Mouse (Mus musculus) mouse trophoblast stem cell (cell line): ENCODE measurements around the gene Tiam1.

Experiments
- in situ Hi-C, 2 experiments: fragments of 300-500 bp; cut with MseI, MboI; formaldehyde crosslinking; loops; 2 replicates in 1 of 2; 3 replicates in 1 of 2; pipeline ENCODE4 v1.15.1; 2025

Gene Tiam1

DNA sequence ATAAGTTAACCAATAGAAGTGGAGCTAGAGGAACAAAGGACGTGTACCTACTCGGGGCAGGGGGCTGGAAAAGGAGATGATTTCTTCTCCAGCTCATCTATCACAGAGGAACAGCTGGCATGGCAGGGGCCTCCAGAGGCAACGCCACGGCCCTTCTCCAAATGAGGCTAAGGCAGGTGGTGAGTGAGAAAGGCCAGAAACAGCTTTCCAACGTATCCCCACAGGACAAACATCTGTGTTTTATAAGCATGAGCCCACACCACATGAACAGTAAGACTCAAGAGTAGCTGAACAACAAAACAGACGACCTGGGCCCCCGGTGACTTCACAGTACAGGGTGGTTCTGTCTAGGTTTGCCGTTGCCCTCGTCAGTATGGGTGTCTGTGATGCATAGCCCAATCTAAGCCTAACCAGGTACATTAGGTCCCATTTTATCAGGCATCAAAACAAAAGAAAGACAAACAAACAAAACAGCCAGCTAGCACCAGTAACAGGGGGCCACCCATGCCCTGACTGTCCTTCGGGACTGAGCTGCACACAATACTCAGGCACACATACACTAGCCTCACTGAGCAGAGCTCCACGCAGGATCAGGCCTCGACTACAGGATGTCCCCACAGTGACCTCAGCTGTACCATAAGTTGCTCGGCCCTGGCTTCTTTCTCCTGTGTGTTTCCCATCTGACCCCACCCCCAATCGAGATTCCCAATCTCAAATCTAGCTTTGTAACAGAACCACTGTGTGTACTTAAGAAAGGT, 260.9 kb downstream of the Tiam1 start:
- in situ Hi-C loops: no loop called here

DNA sequence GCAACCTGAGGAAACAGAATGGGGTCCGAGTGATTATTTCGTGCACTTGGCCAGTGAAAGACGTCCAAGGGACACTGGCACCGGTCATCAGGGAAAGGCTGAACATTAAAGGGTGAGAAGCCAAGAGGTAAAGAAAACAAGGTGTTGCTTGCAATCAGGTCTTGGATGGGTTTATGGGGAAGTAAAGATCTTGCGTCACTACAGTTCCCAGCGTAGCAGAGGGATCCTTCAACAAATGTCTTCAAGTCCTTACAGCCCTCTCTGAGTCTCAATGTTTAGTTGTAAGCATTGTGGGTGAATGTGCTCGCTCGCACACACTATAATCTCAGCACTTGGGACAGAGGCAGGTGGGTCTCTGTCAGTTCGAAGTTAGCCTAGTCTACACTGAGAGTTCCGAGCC, 266.4 kb downstream of the Tiam1 start:
- in situ Hi-C loops: no loop called here

DNA sequence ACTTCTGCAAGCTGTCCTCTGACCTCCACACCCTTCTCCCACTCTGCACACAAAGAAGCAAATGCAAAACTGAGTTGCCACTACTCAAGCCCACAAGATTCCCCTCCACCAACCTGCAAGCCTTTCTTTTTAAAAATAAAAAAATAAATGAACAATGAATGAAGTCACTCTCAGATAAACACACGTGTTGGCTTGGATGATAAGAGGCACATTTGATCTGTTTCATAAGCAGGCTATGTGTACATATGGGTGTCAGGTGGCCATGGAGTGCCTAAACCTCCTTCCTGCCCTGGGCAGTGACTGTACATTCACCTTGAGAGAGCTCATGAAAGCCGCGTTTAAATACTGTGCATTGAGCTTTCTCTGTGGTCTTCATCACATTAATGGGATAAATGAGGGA, 267.5 kb downstream of the Tiam1 start:
- in situ Hi-C loops: no loop called here

DNA sequence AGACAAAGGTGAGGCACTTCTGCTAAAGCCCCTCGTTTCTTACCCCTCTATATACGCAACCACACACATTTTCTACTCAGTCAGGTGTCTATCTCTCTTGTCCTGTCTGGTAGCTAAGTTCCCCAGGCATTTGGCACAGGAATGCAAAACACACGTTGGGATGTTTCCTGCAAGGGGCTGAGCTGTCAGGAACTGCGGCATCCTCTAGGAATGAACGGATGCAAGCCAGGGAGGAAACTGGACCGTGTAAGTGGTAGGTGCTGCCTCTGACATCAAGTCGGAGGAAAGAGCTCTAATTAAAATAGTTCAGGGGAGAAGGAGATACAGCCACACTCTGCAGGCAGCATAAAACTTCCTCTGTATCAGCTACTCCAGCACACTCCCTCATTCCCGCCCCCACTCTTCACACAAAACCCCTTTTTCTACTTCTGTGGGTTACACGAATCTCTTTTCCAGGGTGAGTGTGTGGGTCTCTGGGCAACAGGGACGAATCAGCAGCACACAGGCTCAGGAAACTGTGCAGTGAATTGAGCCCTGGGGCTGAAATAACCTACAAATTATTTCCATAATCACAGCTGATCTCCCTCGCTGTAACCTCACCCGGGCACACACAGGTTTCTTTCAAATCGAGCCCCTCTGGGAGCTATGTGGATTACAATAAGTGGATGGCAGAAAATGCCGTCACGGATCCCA, 269.4 kb downstream of the Tiam1 start:
- in situ Hi-C loops: no loop called here

DNA sequence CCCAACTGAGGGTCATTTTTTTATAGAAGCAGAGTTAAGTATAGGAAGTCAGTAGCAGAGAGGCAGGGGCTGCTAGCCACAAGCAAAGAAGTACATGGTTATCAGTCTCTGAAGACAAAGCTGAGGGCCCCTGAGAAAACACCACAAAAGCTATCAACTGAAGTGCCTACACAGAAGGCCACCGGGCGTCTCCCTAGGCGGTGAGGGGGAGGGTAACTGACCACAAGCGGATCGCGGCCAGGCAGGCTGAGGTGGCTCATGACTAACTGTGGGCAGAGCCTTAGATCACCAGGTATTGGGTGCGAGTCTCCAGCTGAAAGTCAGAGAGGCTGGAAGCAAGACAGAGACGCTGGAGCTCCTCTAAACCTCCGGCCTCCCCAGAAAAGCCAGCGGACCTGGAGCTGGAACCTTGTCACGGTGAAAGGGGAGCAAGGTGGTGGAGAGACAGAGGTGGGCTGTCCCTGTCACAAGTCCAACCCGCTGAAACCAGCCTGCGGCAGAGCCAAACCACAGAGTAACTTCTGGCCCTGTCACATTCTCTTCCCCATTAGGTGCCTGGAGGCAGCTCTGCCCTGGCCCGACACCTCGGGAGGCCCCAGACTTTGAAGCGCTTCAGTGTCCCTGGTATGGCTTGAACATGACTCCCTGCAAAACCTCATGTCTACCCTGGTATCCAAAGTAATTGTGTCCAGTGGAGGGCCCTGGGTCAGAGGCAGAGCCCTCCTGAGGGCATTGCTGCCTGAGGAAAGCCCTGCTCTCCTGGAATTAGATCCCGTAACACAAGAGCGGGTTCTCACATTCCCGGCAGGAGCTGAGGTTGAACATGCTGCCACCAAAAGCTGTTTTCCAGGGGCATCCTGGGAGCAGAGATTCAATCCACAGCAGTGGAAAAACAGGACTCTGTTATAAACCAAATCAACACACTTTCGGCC, 271.3 kb downstream of the Tiam1 start:
- in situ Hi-C loops: no loop called here

DNA sequence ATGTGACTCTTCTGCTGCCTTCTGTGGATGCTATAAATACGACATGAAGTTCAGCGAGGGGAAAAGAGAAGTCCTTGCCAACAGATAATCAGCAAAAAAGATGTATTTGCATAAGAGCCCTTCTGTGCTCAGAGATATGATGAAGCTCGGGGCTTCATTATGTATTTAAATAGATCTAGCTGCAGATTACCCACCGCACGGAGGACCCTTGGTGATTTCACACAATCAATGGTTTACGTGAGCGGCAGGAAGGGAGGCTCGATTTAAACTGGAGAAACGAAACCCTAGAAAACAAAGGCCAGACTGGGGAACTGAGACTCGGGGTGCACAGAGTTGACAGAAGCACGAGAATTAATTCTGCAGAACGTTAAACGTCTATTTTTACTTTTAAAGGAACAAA, 272.2 kb downstream of the Tiam1 start:
- in situ Hi-C loops: no loop called here

DNA sequence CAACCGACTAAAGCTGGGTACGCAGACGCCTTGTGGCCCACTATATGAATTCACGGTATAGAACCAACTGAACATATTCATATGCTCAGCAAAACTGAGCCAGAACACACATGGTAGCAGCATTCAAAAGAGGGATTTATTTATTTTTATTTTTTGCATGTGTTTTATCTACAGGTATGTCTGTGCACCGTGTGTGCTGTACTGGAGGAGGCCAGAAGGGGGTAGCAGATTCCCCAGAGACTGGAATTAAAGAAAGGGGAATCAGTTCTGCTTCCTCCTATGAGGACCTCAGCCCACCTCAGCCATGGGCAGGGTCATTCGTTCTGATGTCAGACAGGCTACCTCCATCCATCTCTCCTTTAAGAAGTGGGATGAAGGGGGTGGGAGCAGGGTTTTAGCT, 273.5 kb downstream of the Tiam1 start:
- in situ Hi-C loops: no loop called here

DNA sequence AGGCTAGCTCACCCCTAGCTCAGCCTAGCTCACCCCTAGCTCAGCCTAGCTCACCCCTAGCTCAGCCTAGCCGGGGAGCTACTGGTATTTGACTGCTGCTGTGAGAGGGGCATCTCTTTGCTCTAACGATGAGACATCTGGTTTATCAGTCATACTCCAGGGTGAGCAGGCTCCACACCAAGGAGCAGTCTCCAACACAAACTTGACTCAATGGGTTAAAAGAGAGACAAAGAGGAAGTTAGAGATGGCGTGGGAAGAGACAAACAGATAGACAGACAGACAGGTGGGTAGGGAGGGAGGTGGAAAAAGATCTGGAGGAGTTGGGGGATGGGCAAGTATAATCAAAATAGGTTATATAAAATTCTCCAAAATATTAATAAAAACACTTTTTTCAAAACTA, 275.1 kb downstream of the Tiam1 start:
- in situ Hi-C loops: no loop called here

DNA sequence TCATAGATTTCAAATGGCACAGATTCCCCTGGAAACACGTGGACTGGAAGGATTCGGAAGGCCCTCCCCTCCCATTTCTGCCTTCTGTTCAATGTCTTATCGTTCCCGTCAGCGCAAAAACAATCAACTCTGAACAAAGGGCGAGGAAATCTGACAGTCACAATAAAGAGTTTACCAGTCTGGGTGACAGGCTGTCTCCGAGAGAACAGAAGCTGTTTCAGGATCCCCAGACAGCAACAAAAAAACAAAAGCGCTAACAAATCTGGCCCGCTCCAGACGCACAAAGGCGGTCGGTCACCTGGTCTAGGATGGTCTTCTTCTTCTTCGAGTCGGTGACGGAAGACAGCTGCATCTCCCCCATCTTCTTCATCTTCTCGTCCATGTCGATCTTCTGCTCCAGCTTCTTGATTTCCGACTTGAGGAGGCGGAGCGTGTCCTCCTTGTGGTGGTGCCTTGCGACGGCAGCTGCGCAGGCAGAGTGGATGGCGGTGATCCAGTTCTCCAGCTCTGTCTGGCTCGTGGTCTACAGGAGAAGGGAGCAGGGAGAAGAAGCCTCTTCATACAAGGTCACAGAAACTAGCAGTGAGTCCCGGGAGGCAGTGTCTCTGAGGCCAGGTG, 276.2 kb downstream of the Tiam1 start:
- in situ Hi-C loops: no loop called here

DNA sequence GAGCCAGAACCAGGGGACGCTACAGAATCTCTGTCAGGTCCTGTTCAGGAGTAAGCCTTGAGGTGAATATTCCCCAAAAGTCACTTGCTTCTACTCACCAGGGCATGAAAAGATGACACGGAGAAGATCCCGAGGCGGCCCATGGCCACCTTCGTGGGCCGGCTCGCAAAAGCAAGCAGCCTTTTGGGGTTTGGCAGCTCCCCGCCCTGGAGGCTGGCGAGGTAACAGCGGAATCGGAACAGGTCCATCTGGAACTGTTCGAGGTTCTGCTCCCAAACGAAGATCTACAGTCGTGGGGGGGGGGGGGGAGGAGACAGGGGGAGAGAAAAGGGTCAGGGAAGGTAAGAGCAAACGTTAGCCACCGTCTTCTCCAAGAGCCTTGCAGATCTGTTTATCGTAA, 278.4 kb downstream of the Tiam1 start:
- in situ Hi-C loops: no loop called here

DNA sequence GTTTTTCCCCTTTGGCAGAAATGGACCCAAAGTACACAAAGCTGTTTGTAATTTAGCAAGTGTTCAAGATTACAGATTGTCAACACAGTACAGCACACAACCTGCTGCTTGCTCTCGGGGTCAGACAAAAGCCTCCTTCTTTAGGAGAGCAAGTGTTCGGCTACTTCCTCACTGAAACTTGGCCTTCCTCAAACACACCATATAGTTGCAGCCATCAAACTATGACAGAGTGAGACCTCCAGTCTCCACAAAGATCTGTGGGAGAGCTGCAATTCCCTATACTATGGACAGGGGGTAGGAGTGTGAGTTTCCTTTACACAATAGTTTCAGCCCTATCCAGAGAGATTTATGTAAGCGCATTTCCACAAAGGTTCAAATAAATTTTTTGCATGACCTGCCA, 278.9 kb downstream of the Tiam1 start:
- in situ Hi-C loops: no loop called here

DNA sequence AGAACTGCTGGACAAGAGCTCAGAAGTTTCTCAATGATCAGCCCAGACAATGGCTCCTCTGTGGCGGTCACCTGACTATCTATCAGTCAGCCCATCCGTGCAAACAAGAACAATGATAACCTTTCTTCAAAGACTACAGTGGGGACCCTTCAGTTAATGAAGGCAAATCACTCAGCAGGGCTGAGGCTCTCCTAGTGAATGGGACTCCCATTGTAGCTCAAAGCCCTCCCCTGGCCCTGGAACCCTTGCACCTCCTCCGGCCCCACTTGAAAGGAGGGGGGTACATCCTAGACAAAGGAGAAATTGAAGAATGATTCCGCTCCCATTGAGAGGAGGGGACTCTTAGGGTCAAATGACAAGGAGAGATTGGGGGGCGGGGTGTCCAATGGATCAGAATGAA, 280.3 kb downstream of the Tiam1 start:
- in situ Hi-C loops: no loop called here

DNA sequence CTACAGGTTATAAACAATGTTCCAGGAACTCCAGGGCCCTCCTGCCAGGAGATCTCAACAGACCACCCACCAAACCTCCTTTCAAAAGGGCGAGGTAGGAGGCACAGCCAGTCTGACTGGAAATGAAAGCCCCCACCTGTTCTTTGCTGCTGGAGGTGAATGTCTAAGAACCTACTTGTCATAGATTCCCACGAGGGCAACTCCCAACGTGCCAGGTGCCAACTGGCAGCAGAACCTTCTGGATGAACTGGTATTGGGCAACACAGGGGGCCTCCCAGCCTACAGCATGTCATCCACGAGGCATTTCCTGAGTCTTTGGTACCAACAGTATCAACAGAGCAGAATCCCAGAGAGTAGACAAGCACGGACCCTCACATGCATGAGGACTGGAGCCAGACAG, 282.0 kb downstream of the Tiam1 start:
- in situ Hi-C loops: no loop called here

DNA sequence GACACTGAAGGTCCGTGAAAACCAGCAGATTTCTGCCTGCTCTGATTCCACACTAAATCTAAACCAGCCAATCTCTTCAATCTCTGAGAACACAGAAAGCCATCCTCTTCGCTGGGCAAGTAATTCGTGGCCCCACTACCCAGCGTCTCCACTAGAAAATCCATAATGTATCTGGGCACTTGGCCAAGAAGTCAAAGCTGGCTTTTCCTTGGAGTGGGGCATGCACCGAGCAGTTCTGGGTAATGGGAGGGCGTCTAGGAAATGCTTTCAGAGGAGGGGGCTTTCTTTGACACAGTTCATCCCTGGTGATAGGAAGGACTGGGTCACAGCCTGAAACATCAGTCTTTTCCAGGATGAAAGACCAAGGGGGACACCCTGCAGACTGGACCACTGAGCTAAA, 282.9 kb downstream of the Tiam1 start:
- in situ Hi-C loops: no loop called here

DNA sequence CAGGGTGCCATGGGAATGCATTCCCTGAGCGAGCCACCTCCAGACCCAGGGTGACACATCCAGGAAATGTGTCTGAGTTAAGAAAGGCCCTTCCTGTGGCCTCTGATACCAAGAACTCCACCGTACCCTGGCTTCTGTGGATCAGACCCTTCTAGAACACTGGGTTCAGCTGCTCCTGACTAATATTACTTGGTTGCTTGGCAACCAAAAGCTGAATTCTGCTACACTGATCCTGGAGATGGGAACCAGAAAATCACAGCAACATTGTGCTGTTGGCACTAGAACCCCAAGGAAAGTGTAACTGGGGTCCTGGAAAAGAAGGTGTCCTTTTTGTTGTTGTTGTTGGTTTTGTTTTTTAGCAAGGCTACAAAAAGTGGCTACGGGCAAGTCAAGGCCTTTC, 285.9 kb downstream of the Tiam1 start:
- in situ Hi-C loops: no loop called here

DNA sequence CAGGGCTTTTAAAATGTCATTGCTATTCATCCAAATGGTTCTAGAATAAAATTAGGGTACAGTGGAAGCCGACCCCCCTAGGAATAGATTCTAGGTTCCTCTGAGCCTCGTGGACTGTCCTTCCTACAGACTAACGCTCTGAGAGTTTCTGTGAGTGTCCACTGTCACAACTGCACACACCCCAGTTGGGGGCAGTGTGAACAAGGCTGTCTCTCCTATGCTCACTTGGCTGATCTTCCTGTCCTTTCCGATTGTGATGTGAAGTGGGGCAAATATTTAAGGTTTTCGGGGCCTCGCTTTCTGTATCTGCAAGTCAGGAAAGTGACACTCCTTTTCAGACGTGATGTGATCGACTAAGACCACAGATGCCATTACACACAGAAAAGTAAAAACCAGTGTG, 288.8 kb downstream of the Tiam1 start:
- in situ Hi-C loops: no loop called here

DNA sequence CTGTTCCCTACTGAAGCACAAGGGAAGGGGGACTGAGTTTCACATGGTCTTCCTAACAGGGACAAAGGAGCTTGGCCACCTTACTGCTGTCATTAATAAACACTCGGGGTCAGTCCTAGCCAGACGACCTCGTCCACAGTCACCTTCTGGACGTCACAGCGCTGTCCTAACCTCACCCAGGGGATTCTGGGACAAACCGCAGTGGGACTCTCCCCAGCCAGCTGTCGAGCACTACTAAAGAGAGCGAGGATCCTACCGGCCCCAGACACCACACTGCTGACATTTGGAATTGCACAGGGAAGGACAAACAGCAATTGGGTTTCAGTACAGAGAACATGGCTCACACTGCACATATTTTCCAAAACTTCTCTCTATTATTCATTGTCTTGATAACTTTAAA, 292.2 kb downstream of the Tiam1 start:
- in situ Hi-C loops: no loop called here

DNA sequence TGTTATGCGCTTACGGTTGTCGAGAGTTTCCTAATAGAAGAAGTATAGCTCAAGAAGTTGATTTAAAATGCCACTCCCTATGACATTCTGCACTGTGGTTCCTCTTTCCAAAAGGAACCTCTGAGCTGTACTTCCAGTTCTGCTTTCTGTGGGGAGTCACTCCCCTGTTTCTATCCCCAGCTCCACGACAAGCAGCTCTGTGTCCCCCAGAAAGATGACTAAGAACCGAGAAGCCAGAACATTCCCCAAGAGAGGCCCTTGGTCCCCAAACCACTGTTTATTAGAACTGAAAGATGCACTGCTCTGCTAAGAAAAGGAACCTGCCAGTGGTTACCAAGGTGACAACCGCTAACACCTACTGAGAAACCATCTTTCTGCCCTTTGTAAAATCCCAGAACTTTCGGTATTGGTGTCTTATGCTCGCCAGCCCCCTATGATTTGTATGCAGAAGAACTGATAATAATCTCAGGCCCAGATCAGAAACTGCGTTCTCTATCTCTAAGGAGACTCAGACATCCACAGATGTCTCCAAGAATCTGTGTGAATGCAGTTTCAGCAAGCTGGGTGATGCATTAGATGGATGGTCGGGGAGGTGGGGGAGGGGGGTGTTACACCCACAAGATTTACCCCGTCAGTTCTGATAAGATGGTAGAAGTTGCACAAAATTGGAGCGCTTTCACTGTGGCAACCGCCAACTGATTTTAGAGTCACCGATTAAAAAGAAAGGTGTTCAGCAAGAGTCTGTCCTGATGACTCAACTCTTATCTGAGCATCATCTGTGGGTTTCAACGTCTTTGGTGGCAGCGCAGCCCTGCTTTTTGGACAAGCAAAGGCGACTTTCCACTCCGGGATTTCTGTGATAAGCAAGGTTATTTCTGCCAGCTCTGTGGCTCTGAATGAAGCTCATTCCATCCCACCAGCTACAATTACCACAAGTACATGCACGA, 294.6 kb downstream of the Tiam1 start:
- in situ Hi-C loops: loop anchor here (10.0 kb wide), 1 partner anchor 336 kb away; no protein-coding TSS in a partner anchor

DNA sequence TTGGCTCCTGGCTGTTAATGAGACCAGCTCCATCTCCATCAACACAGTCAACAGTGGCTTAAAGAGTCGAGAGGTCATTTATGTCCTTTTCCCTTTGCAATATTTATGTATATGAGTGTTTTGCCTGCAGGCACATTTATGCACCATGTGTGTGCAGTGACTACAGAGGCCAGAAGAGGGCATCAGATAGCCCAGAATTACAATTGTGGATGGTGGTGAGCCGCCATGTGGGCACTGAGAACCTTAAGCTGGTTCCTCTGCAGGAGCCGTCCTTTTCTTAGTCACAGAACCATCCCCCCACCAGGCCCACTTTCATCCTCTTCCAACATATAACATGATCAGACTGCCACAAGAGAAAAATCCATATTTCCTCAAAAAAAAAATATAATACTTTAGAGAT, 295.4 kb downstream of the Tiam1 start:
- in situ Hi-C loops: loop anchor here (10.0 kb wide), 1 partner anchor 337 kb away; no protein-coding TSS in a partner anchor

DNA sequence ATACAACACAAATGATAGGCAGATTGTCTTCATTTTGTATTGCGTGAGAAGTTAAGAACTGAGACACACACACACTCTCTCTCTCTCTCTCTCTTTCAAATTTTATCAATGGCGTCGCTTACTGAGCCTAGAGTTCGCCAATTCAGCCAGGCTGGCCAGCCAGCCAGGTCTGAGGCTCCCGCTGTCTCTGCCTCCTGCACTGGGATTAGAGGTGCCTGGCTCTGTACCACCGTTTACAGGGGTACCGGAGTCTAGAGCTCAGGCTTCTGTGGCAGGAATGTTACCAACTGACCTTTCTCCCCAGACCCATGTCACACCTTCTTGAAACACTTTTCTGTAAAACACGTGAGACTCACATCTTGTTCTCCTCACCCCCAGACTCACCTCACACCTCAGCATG, 298.1 kb downstream of the Tiam1 start:
- in situ Hi-C loops: loop anchor here (10.0 kb wide), 1 partner anchor 339 kb away; no protein-coding TSS in a partner anchor

DNA sequence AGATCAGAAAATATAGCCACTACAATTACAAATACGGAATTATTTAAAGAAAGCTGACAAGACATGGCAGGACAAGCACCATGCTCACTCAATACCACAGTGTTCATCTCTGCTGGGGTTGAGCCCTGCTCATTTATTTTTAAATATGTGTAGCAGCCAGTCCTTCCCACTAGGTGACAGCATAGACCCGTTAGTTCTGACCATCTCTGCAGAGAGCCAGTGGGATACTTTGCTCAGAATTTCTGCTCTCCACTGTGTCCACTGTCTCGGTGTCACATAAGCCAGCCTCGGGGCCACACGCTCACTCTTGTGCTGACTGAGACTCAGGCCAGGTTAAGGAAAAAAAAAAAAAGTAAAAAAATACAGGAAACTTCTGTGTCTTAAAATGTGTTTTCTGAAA, 299.0 kb downstream of the Tiam1 start:
- in situ Hi-C loops: loop anchor here (10.0 kb wide), 1 partner anchor 340 kb away; no protein-coding TSS in a partner anchor
